Mouse (Mus musculus) monocyte, adult 5-6 weeks (primary cell): ENCODE results near the gene Pinlyp. TPM values are rescaled to one million over a fixed set of nuclear protein-coding genes. Genes with fewer than 3 reads are reported as not detected.

ENCODE experiments used
- ATAC-seq: fragments of 153-309, 156-312 bp; replicated peaks from 2 replicates; pipeline ENCODE4 v1.8.0; 2017; ENCODE audit warnings: mild to moderate bottlenecking; ENCODE audit not compliant: low TSS enrichment, insufficient number of reproducible peaks, severe bottlenecking, poor library complexity, low FRiP score
- total RNA-seq: library from RNA; stranded (forward); fragments of 200-1000, 200-491, 200-594 nt; gene quantifications from 3 replicates; pipeline ENCODE4 v1.2.3, GENCODE M21; 2017

Pinlyp gene
- total RNA-seq, 1 experiment from 2014 or later = not detected

DNA sequence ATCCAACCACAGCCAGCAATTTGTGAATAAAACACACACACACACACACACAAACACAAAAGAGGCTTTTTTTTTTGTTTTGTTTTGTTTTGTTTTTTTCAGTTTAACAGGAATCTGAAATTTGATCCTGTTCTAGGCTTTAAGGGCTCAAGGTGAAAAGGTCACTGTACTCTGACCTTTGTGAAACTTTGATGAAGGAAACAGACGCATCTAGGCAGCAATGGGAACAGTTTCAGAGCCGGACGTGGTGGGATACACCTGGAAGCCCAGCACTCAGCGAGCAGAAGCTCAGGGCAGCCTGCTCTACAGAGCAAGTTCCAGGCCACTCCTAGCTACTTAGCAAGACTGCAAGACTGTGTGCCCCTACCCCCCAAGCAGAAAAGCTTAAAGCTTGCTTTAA lies 41.0 kb downstream of the Pinlyp start:
- no peak for ATAC-seq

DNA sequence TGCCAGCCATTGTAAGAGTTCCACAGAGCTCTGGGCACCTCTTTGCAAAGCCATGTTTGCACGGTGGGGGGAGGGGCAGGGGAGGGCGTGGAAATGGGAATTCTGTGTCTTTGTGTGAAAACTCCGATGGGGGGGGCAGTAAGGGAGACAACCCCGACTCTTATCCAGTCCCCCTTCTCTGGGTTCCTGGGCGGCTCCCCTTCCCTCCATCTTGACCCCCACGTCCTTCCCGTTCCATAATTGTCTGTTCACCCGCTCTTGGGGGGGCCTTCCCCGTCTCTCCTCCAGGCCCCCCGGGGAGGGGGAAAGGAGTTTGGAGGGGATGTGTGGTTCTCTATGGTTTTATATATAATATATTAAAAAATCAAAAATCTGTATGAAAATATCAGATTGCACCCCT lies 41.9 kb downstream of the Pinlyp start:
- ATAC-seq = no peak

DNA sequence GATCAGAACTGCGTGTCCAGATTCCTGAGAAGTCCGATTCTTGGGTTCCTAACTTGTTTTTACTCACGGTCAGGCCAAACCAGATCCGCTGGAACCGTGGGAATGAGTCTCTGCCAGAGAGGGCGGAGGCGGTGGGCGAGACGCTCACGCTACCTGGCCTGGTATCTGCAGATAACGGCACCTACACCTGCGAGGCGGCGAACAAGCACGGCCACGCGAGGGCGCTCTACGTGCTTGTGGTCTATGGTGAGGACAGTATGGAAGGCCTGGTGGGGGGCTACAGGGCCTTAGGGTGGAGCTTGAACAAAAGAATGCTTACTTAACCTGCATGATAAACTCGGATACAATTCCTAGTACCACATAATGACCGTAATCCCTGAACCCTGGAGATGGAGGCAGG lies 44.4 kb downstream of the Pinlyp start:
- ATAC-seq = no peak

DNA sequence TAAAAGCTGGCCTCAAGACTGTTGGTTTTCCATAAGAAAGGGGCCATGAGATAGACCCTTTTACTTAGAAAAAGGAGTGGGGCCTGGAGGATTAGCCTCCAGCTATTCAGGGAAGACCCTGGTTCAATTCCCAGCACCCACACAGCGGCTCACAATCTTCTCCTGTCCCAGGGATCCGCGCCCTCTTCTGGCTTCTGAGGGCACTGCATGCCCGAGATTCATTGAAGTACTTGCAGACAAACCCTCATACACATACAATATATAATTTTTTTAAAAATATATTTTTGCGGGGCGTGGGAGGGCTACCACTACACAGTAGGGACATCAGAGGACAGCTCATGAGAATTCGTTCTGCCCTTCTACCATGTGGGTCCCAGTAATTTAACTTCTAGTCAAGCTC lies 45.0 kb downstream of the Pinlyp start:
- no peak for ATAC-seq

DNA sequence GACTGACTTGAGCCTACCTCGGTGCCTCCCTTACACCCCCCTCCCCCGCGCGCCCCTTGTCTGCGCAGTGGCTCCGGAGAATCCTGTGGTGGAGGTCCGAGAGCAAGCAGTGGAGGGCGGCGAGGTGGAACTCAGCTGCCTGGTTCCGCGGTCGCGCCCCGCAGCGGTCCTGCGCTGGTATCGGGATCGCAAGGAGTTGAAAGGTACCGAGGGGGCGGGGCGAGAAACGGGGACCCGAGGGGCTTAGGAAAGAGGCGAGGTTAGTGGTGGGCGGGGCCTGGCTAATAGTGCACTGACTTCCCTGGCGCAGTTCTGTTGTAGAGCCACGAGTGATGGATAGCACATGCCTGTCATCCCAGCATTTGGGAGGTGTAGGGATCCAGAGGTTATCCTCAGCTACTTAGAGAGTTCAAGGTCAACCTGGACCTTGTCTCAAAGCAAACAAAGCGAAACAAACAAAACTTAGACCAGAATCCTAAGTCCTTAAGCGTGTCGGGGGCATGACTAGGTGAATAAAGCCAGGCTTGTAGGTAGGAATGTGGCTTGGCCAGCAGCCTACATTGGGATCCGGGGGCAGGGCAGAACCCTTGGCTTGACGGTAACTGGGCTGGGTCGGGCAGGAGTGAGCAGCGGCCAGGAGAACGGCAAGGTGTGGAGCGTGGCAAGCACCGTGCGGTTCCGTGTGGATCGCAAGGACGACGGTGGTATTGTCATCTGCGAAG lies 45.9 kb downstream of the Pinlyp start:
- no peak for ATAC-seq

Other genes with a start within 250 kb of the Pinlyp start
- gene Zfp61, start 244.9 kb downstream of the Pinlyp start, total RNA-seq = 4.6 to 11.1 TPM (median 5.2 TPM) in 3 replicates
- gene Zfp94, start 229.5 kb downstream of the Pinlyp start, total RNA-seq = 2.4 to 4.6 TPM (median 4.5 TPM) in 3 replicates
- 2.3 TPM in 1 of 3 replicates, not detected in the others for gene Tescl, start 212.2 kb downstream of the Pinlyp start, total RNA-seq
- not detected in 3 replicates for gene Lypd5, start 196.9 kb downstream of the Pinlyp start, total RNA-seq
- 10.3 to 11.8 TPM (median 11.5 TPM) in 3 replicates for gene Kcnn4, start 175.9 kb downstream of the Pinlyp start, total RNA-seq
- gene Smg9, start 146.5 kb downstream of the Pinlyp start, total RNA-seq = 20.1 to 30.8 TPM (median 22.6 TPM) in 3 replicates
- 1.7 TPM in 1 of 3 replicates, not detected in the others for gene Irgc1, start 93.8 kb downstream of the Pinlyp start, total RNA-seq
- 286 to 300 TPM (median 297 TPM) in 3 replicates for gene Plaur, start 83.6 kb downstream of the Pinlyp start, total RNA-seq
- not detected in 3 replicates for gene Cadm4, start 64.1 kb downstream of the Pinlyp start, total RNA-seq
- 0.95 TPM in 1 of 3 replicates, not detected in the others for gene Zfp428, start 39.1 kb downstream of the Pinlyp start, total RNA-seq
- gene AC161166.1, start 33.7 kb downstream of the Pinlyp start, total RNA-seq = 1.1 TPM in 1 of 3 replicates, not detected in the others
- 2.5 to 6.9 TPM (median 2.9 TPM) in 3 replicates for gene Irgq, start 15.4 kb downstream of the Pinlyp start, total RNA-seq
- gene Xrcc1, start 171 bp upstream of the Pinlyp start, total RNA-seq = 18.0 to 42.4 TPM (median 29.6 TPM) in 3 replicates
- 4.8 to 9.7 TPM (median 7.9 TPM) in 3 replicates for gene Ethe1, start 41.4 kb upstream of the Pinlyp start, total RNA-seq
- not detected in 3 replicates for gene Zfp575, start 41.5 kb upstream of the Pinlyp start, total RNA-seq
- 7.5 to 10.6 TPM (median 9.6 TPM) in 3 replicates for gene Phldb3, start 64.6 kb upstream of the Pinlyp start, total RNA-seq
- gene Lypd3, start 90.4 kb upstream of the Pinlyp start, total RNA-seq = not detected in 3 replicates
- not detected in 3 replicates for gene Tex101, start 130.6 kb upstream of the Pinlyp start, total RNA-seq
- gene BC049730, start 163.1 kb upstream of the Pinlyp start, total RNA-seq = not detected in 3 replicates
- not detected in 3 replicates for gene Gm4763, start 180.8 kb upstream of the Pinlyp start, total RNA-seq
- gene Cd177, start 214.2 kb upstream of the Pinlyp start, total RNA-seq = 1.9 to 6.7 TPM (median 5.2 TPM) in 3 replicates
- not detected in 3 replicates for gene Ceacam10, start 231.1 kb upstream of the Pinlyp start, total RNA-seq